In genomic region chr2:119834231-119834630, GRCm38 (mm10) we compare ENCODE assay signal across 31 mouse cellular contexts. TPM values are rescaled to one million over a fixed set of nuclear protein-coding genes. Genes with fewer than 3 reads are reported as not detected.
"Had no signal": no experiment of that assay in that cellular context is flagged by ENCODE, and none has a peak within 500 bp of the region (broad histone marks: within the 10 kb centered on the region; RNA-seq: fewer than 3 reads in every experiment).

No protein-coding gene starts in this region.

- ATAC-seq: liver, embryonic 12.5 days; liver, postnatal 0 days; lung, postnatal 0 days; midbrain, embryonic 13.5 days; midbrain, embryonic 15.5 days; midbrain, embryonic 16.5 days had no signal

- H3K27ac ChIP-seq: limb, embryonic 10.5 days; limb, embryonic 12.5 days; limb, embryonic 13.5 days; limb, embryonic 15.5 days; liver, embryonic 12.5 days; liver, embryonic 13.5 days; liver, embryonic 14.5 days; liver, embryonic 15.5 days; lung, embryonic 15.5 days; macrophage; midbrain, embryonic 10.5 days; midbrain, embryonic 12.5 days; midbrain, embryonic 13.5 days; midbrain, embryonic 15.5 days had no signal

- H3K4me1 ChIP-seq: limb, embryonic 10.5 days; limb, embryonic 12.5 days; limb, embryonic 13.5 days; limb, embryonic 15.5 days; liver, embryonic 12.5 days; liver, embryonic 13.5 days; liver, embryonic 15.5 days; lung, embryonic 15.5 days; midbrain, embryonic 10.5 days; midbrain, embryonic 12.5 days; midbrain, embryonic 13.5 days; midbrain, embryonic 15.5 days had no signal

- DNase-seq: left cerebral cortex, postnatal 4 days; liver; liver, embryonic 13.5 days; liver, postnatal 0 days; lung, adult 18-20 months; lung, adult 2 months; lung, embryonic 14.5 days; lung, postnatal 10 days; lung, postnatal 14 days; lung, postnatal 36 days; lung, postnatal 4 days; midbrain, embryonic 14.5 days had no signal

- H3K9ac ChIP-seq: limb, embryonic 12.5 days; limb, embryonic 13.5 days; limb, embryonic 15.5 days; liver, embryonic 12.5 days; liver, embryonic 13.5 days; liver, embryonic 14.5 days; liver, embryonic 15.5 days; liver, postnatal 0 days; lung, embryonic 14.5 days; lung, embryonic 15.5 days; midbrain, embryonic 12.5 days; midbrain, embryonic 13.5 days; midbrain, embryonic 15.5 days had no signal

- H3K9me3 ChIP-seq: limb, embryonic 10.5 days; limb, embryonic 12.5 days; limb, embryonic 13.5 days; limb, embryonic 15.5 days; liver, embryonic 12.5 days; liver, embryonic 13.5 days; liver, embryonic 15.5 days; lung, embryonic 15.5 days; megakaryocyte, embryonic 14.5 days; midbrain, embryonic 10.5 days; midbrain, embryonic 12.5 days; midbrain, embryonic 13.5 days; midbrain, embryonic 15.5 days had no signal

- H3K4me3 ChIP-seq: limb, embryonic 10.5 days; limb, embryonic 12.5 days; limb, embryonic 13.5 days; limb, embryonic 15.5 days; liver, embryonic 12.5 days; liver, embryonic 13.5 days; liver, embryonic 15.5 days; lung, embryonic 15.5 days; megakaryocyte, embryonic 14.5 days; midbrain, embryonic 10.5 days; midbrain, embryonic 12.5 days; midbrain, embryonic 13.5 days; midbrain, embryonic 15.5 days; myocyte had no signal

- H3K36me3 ChIP-seq: limb, embryonic 10.5 days; limb, embryonic 12.5 days; limb, embryonic 13.5 days; limb, embryonic 15.5 days; liver, embryonic 12.5 days; liver, embryonic 13.5 days; liver, embryonic 15.5 days; lung, embryonic 15.5 days; midbrain, embryonic 10.5 days; midbrain, embryonic 12.5 days; midbrain, embryonic 13.5 days; midbrain, embryonic 15.5 days had no signal

RNA-seq across cellular contexts. Expression of gene Tyro3, which starts 36.7 kb away (rescaled TPM):
- total RNA-seq: megakaryocyte progenitor cell, adult 5-6 weeks; megakaryocyte-erythroid progenitor cell, adult 5-6 weeks had no signal
